Mouse (Mus musculus): ENCODE results near the gene Pcolce. TPM values are rescaled to one million over a fixed set of nuclear protein-coding genes. Genes with fewer than 3 reads are reported as not detected.

The Pcolce gene
- 3.2 and 5.0 TPM in 2 replicates for polyA plus RNA-seq (2012; ENCODE audit: insufficient read depth, insufficient read length, missing spikeins)

GRCm38 (mm10) chr5:137613550-137613949, at the start of gene Pcolce:
Gene Pcolce (minus strand): TSS chr5:137613784.
- no peak within 1 kb of the TSS for H3K27ac ChIP-seq (ENCODE audit: insufficient read depth, low read depth, low read length)
- TF ChIP-seq CTCF (IDR thresholded peaks at IDR 0.05; ENCODE audit: low read depth, low read length), result no peak
- TF ChIP-seq POLR2A (IDR thresholded peaks at IDR 0.05; ENCODE audit: borderline replicate concordance, low read depth, low read length), result no peak

GRCm38 (mm10) chr5:137663057-137663456, 49.5 kb upstream of the Pcolce start:
- no peak overlapping the region for H3K27ac ChIP-seq (ENCODE audit: insufficient read depth, low read depth, low read length)
- H3K4me1 ChIP-seq (ENCODE audit: control insufficient read depth, insufficient read depth, low read length), result peaks cover 10% of the 10 kb centered on the region; the same call in 1 of the 2 replicates
- TF ChIP-seq POLR2A (IDR thresholded peaks at IDR 0.05; ENCODE audit: borderline replicate concordance, low read depth, low read length) (no peak), CTCF (IDR thresholded peaks at IDR 0.05; ENCODE audit: low read depth, low read length) (no peak)
- no peak overlapping the region for H3K4me3 ChIP-seq (ENCODE audit: insufficient read depth, low read length)

More at GRCm38 (mm10) chr5:137613550-137613949, at the start of gene Pcolce:
- Histone ChIP-seq H3K4me3 (ENCODE audit: insufficient read depth, low read length) (no peak within 1 kb of the TSS), H3K4me1 (ENCODE audit: control insufficient read depth, insufficient read depth, low read length) (peaks cover 11% of the 10 kb centered on the region)

GRCm38 (mm10) chr5:137660064-137660688, 46.6 kb upstream of the Pcolce start:
- TF ChIP-seq POLR2A (IDR thresholded peaks at IDR 0.05; ENCODE audit: borderline replicate concordance, low read depth, low read length), result no peak
- TF ChIP-seq CTCF (IDR thresholded peaks at IDR 0.05; ENCODE audit: low read depth, low read length), result no peak
- Histone ChIP-seq H3K4me3 (ENCODE audit: insufficient read depth, low read length) (no peak overlapping the region), H3K4me1 (ENCODE audit: control insufficient read depth, insufficient read depth, low read length) (peaks cover 17% of the 10 kb centered on the region; the same call in 1 of the 2 replicates), H3K27ac (ENCODE audit: insufficient read depth, low read depth, low read length) (no peak overlapping the region)

- H3K27ac ChIP-seq (ENCODE audit: insufficient read depth, low read depth, low read length), result no peak overlapping the region
- no peak overlapping the region for H3K4me3 ChIP-seq (ENCODE audit: insufficient read depth, low read length)
- no peak for TF ChIP-seq POLR2A (IDR thresholded peaks at IDR 0.05; ENCODE audit: borderline replicate concordance, low read depth, low read length)
- peak; percentile 75 for TF ChIP-seq CTCF (IDR thresholded peaks at IDR 0.05; ENCODE audit: low read depth, low read length)
- H3K4me1 ChIP-seq (ENCODE audit: control insufficient read depth, insufficient read depth, low read length), result peaks cover 14% of the 10 kb centered on the region; the same call in 1 of the 2 replicates
Observed at GRCm38 (mm10) chr5:137656977-137657376, 43.4 kb upstream of the Pcolce start.

- Histone ChIP-seq H3K4me1 (ENCODE audit: control insufficient read depth, insufficient read depth, low read length) (0 out of 2 replicates have a peak, but pooled peaks cover 10% of the 10 kb centered on the region), H3K27ac (ENCODE audit: insufficient read depth, low read depth, low read length) (no peak overlapping the region), H3K4me3 (ENCODE audit: insufficient read depth, low read length) (no peak overlapping the region)
- TF ChIP-seq POLR2A (IDR thresholded peaks at IDR 0.05; ENCODE audit: borderline replicate concordance, low read depth, low read length) (no peak), CTCF (IDR thresholded peaks at IDR 0.05; ENCODE audit: low read depth, low read length) (no peak)
Observed at GRCm38 (mm10) chr5:137654746-137655145, 41.2 kb upstream of the Pcolce start.

- TF ChIP-seq CTCF (IDR thresholded peaks at IDR 0.05; ENCODE audit: low read depth, low read length), result no peak
- TF ChIP-seq POLR2A (IDR thresholded peaks at IDR 0.05; ENCODE audit: borderline replicate concordance, low read depth, low read length), result no peak
- H3K4me3 ChIP-seq (ENCODE audit: insufficient read depth, low read length), result no peak overlapping the region
- 0 out of 2 replicates have a peak, but pooled peaks cover 10% of the 10 kb centered on the region for H3K4me1 ChIP-seq (ENCODE audit: control insufficient read depth, insufficient read depth, low read length)
- H3K27ac ChIP-seq (ENCODE audit: insufficient read depth, low read depth, low read length), result no peak overlapping the region
Observed at GRCm38 (mm10) chr5:137653366-137653765, 39.8 kb upstream of the Pcolce start.

GRCm38 (mm10) chr5:137652474-137652873, 38.9 kb upstream of the Pcolce start:
- TF ChIP-seq POLR2A (IDR thresholded peaks at IDR 0.05; ENCODE audit: borderline replicate concordance, low read depth, low read length) (no peak), CTCF (IDR thresholded peaks at IDR 0.05; ENCODE audit: low read depth, low read length) (peak; percentile 77)
- H3K27ac ChIP-seq (ENCODE audit: insufficient read depth, low read depth, low read length), result no peak overlapping the region
- no peak overlapping the region for H3K4me3 ChIP-seq (ENCODE audit: insufficient read depth, low read length)
- H3K4me1 ChIP-seq (ENCODE audit: control insufficient read depth, insufficient read depth, low read length), result 0 out of 2 replicates have a peak, but pooled peaks cover 8% of the 10 kb centered on the region

- Histone ChIP-seq H3K27ac (ENCODE audit: insufficient read depth, low read depth, low read length) (no peak overlapping the region), H3K4me3 (ENCODE audit: insufficient read depth, low read length) (no peak overlapping the region), H3K4me1 (ENCODE audit: control insufficient read depth, insufficient read depth, low read length) (0 out of 2 replicates have a peak, but pooled peaks cover 4% of the 10 kb centered on the region)
- TF ChIP-seq CTCF (IDR thresholded peaks at IDR 0.05; ENCODE audit: low read depth, low read length), result no peak
Observed at GRCm38 (mm10) chr5:137649669-137650571, 36.3 kb upstream of the Pcolce start.

GRCm38 (mm10) chr5:137649251-137649650, 35.7 kb upstream of the Pcolce start:
- 0 out of 2 replicates have a peak, but pooled peaks cover 4% of the 10 kb centered on the region for H3K4me1 ChIP-seq (ENCODE audit: control insufficient read depth, insufficient read depth, low read length)
- no peak overlapping the region for H3K4me3 ChIP-seq (ENCODE audit: insufficient read depth, low read length)
- no peak overlapping the region for H3K27ac ChIP-seq (ENCODE audit: insufficient read depth, low read depth, low read length)
- TF ChIP-seq POLR2A (IDR thresholded peaks at IDR 0.05; ENCODE audit: borderline replicate concordance, low read depth, low read length) (no peak), CTCF (IDR thresholded peaks at IDR 0.05; ENCODE audit: low read depth, low read length) (no peak)
